Mouse (Mus musculus) bone marrow, adult 2 months (tissue): ENCODE measurements around the gene Inpp1. TPM values are rescaled to one million over a fixed set of nuclear protein-coding genes. Genes with fewer than 3 reads are reported as not detected.
A peak's percentile ranks its signal among the peaks of the same experiment; 100 is the strongest.

Experiments used
- H3K27ac ChIP-seq: fragments of 200-500 bp; 2 replicates; pipeline ENCODE4 v1.5.1; 2012; ENCODE audit warnings: low read depth, mild to moderate bottlenecking, control low read depth, inconsistent platforms, low read length; ENCODE audit not compliant: control insufficient read depth, poor library complexity, insufficient read depth
- H3K4me1 ChIP-seq: fragments of 200-500 bp; 2 replicates; pipeline ENCODE4 v1.6.1; 2011; ENCODE audit warnings: low read length; ENCODE audit not compliant: control insufficient read depth, insufficient read depth
- H3K4me3 ChIP-seq: fragments of 200-500 bp; replicated peaks from 2 replicates; pipeline ENCODE3; 2011; ENCODE audit warnings: mild to moderate bottlenecking, low read depth, low read length, control low read depth; ENCODE audit not compliant: control insufficient read depth
- CTCF ChIP-seq: fragments of 200-500 bp; IDR thresholded peaks from 2 replicates; pipeline ENCODE4 v1.5.1; 2011; ENCODE audit warnings: low read length, control low read depth; ENCODE audit not compliant: control insufficient read depth, insufficient read depth
- POLR2A ChIP-seq: fragments of 200-500 bp; IDR thresholded peaks from 2 replicates; pipeline ENCODE4 v1.6.1; 2011; ENCODE audit warnings: low read depth, mild to moderate bottlenecking, control low read depth, low read length, borderline replicate concordance; ENCODE audit not compliant: control insufficient read depth
- WGBS: fragments of 180-500 bp; shearing (Covaris S2); methylation state at CpG from one replicate; pipeline ENCODE4 v1.1.7; 2018; 5-methylcytosine and 5-hydroxymethylcytosine counted together
- polyA plus RNA-seq: library from polyadenylated mRNA; stranded (reverse); fragments of >200 nt; gene quantifications from 2 replicates; pipeline ENCODE4 v1.2.4, GENCODE M21; 2011; ENCODE audit warnings: low replicate concordance; ENCODE audit not compliant: missing spikeins, insufficient read depth, insufficient read length

Gene Inpp1
- polyA plus RNA-seq, 1 experiment, result 15.8 TPM

DNA sequence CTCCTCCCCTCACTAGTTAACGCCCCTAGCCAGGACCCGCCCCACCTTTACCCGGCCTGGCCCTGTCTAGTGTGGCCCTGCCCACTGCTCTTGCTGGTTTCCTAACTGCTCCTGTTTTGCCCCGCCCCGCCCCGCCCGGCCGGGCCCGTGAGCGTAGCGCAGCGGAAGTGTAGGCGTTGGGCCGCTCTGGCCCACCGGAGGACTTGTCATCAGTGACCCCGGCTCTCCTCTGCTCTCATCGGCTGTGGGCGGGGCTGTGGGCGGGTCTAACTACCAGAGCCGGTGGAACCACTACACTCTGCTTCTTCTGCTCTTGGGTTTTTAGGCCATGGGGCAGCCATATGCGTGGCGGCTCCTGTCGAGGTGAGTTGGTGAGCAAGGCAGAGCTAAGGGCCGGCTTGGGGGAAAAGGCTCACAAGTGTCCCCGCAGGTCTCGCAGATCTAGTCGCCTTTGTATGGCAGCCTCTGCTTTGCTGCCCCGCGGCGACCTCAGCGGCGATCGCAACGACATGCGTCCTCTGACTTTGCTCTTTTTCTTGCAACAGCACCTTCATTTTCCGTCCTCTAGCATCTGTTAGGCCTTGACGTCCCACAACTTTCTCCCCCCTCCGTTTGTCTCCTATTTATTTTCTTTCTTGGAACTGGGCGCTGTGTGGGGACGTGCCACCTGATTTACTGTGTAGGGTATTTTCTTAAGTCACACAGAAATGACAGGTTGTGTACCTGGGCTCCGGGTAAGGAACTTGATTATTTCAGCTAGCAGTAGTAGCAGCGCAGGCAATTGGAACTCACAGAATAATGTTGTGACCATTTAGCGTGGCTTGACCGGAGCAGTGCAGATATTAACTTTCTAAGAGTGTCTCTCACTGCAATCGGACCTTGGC lies 27.5 kb upstream of the Inpp1 start, which contains the start of gene Hibch:
Gene Hibch, plus strand, starts transcription at position 148 of the 884 bp plus-strand sequence.
- peak; percentile 84 for TF ChIP-seq POLR2A
- no peak for TF ChIP-seq CTCF
- WGBS, result under 1% methylated on average over 45 of the region's 45 CpGs

DNA sequence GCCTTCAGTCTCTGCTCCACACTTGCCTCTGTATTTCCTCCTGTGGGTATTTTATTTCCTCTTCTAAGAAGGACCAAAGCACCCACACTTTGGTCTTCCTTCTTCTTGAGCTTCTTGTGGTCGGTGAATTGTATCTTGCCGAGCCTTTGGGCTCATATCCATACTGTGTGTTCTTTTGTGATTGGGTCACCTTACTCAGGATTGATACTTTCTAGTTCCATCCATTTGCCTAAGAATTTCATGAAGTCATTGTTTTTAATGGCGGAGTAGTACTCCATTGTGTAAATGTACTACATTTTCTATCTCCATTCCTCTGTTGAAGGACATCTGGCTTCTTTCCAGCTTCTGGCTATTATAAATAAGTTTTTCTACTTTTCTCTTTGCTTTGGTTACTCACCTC lies 26.9 kb upstream of the Inpp1 start:
- no peak overlapping the region for H3K4me3 ChIP-seq
- 2% methylated on average over 3 of the region's 3 CpGs for WGBS
- TF ChIP-seq POLR2A (no peak), CTCF (no peak)
- peaks cover 6% of the 10 kb centered on the region for H3K4me1 ChIP-seq
- peak overlapping the region; percentile 25; the same call in 1 of the 2 replicates for H3K27ac ChIP-seq

More for the DNA sequence above, 27.5 kb upstream of the Inpp1 start, which contains the start of gene Hibch:
- peak within 1 kb of the TSS; percentile 85 for H3K27ac ChIP-seq
- peaks cover 6% of the 10 kb centered on the region for H3K4me1 ChIP-seq
- peak within 1 kb of the TSS; percentile 78 for H3K4me3 ChIP-seq

DNA sequence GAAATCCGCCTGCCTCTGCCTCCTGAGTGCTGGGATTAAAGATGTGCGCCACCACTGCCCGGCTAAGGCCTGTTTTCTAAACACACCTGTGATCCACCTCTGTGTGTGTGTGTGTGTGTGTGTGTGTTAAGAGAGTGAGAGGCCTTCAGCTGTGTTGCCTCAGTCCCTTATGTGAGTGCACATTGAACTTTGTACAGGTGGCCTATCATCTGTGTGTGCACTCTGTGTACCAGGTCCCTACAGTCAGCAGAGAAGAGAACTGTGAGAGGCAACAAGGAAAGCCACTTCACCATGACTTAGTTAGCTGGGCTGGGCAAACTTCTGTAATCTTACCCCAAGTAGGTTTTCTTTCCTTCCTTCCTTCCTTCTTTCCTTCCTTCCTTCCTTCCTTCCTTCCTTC lies 21.6 kb upstream of the Inpp1 start:
- no peak overlapping the region for H3K27ac ChIP-seq
- 86% methylated on average over 3 of the region's 3 CpGs for WGBS
- TF ChIP-seq CTCF (no peak), POLR2A (no peak)

GRCm38 (mm10) chr1:52817813-52818147 lies 292 bp upstream of the Inpp1 start:
- peak overlapping the region; percentile 93 for H3K27ac ChIP-seq
- 3% methylated on average over 7 of the region's 7 CpGs for WGBS
- TF ChIP-seq POLR2A (no peak), CTCF (no peak)
- no peaks in the 10 kb centered on the region; the same call in 1 of the 2 replicates for H3K4me1 ChIP-seq
- peak overlapping the region; percentile 78 for H3K4me3 ChIP-seq

More for the DNA sequence above, 21.6 kb upstream of the Inpp1 start:
- no peaks in the 10 kb centered on the region for H3K4me1 ChIP-seq
- no peak overlapping the region for H3K4me3 ChIP-seq

DNA sequence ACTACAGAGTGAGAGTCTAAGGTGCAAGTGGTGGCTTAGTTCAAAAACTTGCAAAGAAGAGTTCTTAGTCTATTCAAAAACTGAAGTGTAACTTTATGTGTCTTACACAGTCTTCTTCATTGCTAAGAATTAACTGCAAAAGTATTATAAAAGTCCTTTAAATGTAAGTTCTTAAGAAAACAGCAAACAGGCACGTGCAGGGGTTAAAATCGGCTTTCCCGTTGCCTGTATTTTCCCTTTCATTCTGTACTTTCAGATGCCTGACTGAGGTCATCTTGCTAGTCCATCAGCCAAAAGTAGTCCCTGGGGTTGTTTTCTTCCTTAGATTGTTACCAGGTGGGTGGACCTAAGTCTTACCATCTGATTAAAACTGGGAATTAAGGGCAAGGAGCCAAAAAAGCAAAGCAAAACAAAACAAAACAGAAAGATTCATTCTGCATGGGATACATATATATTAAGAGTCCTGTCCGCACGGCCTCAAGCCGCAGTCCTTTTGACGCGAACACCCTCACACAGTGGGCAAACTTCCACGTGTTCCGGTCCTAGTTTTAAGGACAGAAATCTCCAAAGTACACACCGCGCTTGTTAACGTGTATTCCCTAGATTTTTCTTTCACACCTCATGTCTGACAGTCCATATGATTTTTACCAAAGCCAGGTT lies 1.1 kb downstream of the Inpp1 start:
- no peak overlapping the region for H3K27ac ChIP-seq
- H3K4me3 ChIP-seq, result peak overlapping the region; percentile 52
- H3K4me1 ChIP-seq, result no peaks in the 10 kb centered on the region; the same call in 1 of the 2 replicates
- WGBS, result 9% methylated on average over 13 of the region's 13 CpGs
- TF ChIP-seq POLR2A, result no peak
- TF ChIP-seq CTCF, result no peak

DNA sequence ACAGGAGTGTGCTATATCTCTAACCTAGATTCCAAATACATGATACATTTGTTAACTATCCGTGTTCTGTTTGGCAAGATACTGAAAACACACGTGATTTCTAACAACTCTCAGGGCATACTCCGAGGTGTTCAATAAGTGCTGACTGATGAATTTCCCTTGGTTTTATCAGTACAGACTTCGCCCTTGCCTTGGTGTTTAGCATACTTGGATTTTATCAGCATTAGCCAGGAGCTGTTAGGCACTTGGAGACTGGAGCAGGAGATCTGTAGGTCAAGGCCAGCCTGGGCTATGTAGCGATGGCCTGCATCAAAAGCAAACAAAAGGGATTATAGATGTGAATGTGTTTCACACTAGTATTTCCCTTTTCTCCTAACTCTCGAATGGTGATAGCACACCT lies 9.0 kb downstream of the Inpp1 start:
- Histone ChIP-seq H3K4me3 (no peak overlapping the region), H3K4me1 (peaks cover 2% of the 10 kb centered on the region; the same call in 1 of the 2 replicates)
- WGBS, result 71% methylated on average over 6 of the region's 6 CpGs

DNA sequence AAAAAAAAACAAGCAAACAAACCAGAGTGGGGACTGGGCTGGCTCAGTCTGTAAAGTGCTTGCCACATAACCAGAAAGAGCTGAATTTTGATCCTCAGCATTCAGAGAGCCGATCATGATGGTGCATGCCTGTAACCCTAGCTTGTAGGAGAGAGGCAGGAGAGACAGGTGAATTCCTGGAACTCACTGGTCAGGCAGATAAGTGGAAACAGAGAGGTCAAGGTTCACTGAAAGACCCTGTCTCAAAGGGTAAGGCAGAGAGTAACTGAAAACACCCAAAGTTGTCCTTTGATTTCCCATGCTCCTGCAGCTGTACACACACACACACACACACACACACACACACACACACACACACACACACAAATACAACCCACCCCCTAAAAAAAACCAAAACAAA lies 12.4 kb downstream of the Inpp1 start:
- 79% methylated on average over 1 of the region's 1 CpGs for WGBS
- H3K4me1 ChIP-seq, result peaks cover 2% of the 10 kb centered on the region; the same call in 1 of the 2 replicates

More for the DNA sequence above, 9.0 kb downstream of the Inpp1 start:
- no peak for TF ChIP-seq CTCF
- TF ChIP-seq POLR2A, result no peak
- no peak overlapping the region for H3K27ac ChIP-seq

DNA sequence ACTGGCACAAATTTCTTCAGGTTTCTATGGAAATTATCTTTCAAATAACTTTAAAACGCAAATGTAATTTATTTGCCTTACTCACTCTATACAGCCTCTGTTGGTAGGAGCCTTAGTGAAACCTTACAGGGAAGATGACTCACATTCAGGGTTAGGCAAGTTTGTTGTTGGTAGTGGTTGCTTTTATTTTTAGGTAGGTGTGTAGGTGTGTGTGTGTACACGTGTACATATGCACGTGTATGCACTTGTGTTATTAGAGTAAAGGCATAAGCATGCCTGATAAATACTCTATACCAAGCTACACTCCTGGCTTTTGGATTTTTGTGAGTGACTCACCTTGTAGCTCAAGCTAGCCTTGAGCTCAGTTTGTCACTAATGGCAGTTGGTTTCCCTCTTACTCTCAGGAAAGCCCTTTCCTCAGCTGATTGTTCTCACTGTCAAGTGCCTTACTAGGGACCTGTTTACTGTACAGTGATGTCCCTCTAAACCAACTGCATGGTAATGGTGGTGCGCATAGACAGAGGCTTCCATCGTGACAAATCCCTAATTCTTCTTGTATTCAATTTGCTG lies 15.0 kb downstream of the Inpp1 start:
- TF ChIP-seq POLR2A (no peak), CTCF (no peak)
- H3K4me3 ChIP-seq, result no peak overlapping the region
- no peak overlapping the region for H3K27ac ChIP-seq
- peaks cover 3% of the 10 kb centered on the region; the same call in 1 of the 2 replicates for H3K4me1 ChIP-seq
- WGBS, result 54% methylated on average over 5 of the region's 5 CpGs

More for the DNA sequence above, 12.4 kb downstream of the Inpp1 start:
- no peak overlapping the region for H3K27ac ChIP-seq
- no peak for TF ChIP-seq CTCF
- TF ChIP-seq POLR2A, result no peak
- H3K4me3 ChIP-seq, result no peak overlapping the region
